Mouse (Mus musculus) neural tube, embryonic 12.5 days (tissue): Measurements from ENCODE around the gene Aff4. TPM values are rescaled to one million over a fixed set of nuclear protein-coding genes. Genes with fewer than 3 reads are reported as not detected.

Experiments
- microRNA-seq: library from miRNA; unstranded; fragments of <30 nt; microRNA quantifications from one replicate; pipeline ENCODE4, GENCODE M21; 2017
- polyA plus RNA-seq: library from polyadenylated mRNA; unstranded; fragments of >200 nt; fragmentation: Nextera tagmentation; extraction: Ambion mirVana; gene quantifications from 2 replicates; pipeline ENCODE4 v1.2.1, GENCODE M21; 2016

Gene Aff4
- polyA plus RNA-seq, 1 experiment from 2014 or later: 62.7 TPM

Small RNA genes within 50 kb of the gene (microRNA-seq; reads per million reads assigned to microRNA genes)
- not detected for gene Mir6920

Other genes with a start within 250 kb of the Aff4 start
- 85.8 and 89.0 TPM in 2 replicates for gene Hspa4, start 50.4 kb upstream of the Aff4 start, polyA plus RNA-seq
- 16.6 and 16.7 TPM in 2 replicates for gene Zcchc10, start 26.2 kb upstream of the Aff4 start, polyA plus RNA-seq
- gene Leap2, start 72.3 kb downstream of the Aff4 start, polyA plus RNA-seq: 0.42 TPM in 1 of 2 replicates, not detected in the other
- 607 and 637 TPM in 2 replicates for gene Uqcrq, start 80.0 kb downstream of the Aff4 start, polyA plus RNA-seq
- gene Gdf9, start 80.2 kb downstream of the Aff4 start, polyA plus RNA-seq: 1.8 and 2.1 TPM in 2 replicates
- 0.13 TPM in 1 of 2 replicates, not detected in the other for gene Gm10447, start 106.3 kb downstream of the Aff4 start, polyA plus RNA-seq
- gene Shroom1, start 106.4 kb downstream of the Aff4 start, polyA plus RNA-seq: 2.1 and 2.7 TPM in 2 replicates
- gene Gm9837, start 119.6 kb downstream of the Aff4 start, polyA plus RNA-seq: not detected in 2 replicates
- gene Gm9945, start 129.3 kb downstream of the Aff4 start, polyA plus RNA-seq: not detected in 2 replicates
- 0.22 and 0.46 TPM in 2 replicates for gene Sowaha, start 129.4 kb downstream of the Aff4 start, polyA plus RNA-seq
- 21.4 and 25.2 TPM in 2 replicates for gene Sept8, start 168.4 kb downstream of the Aff4 start, polyA plus RNA-seq
- gene Kif3a, start 216.5 kb downstream of the Aff4 start, polyA plus RNA-seq: 145 and 157 TPM in 2 replicates